Mouse (Mus musculus) hindbrain, embryonic 11.5 days (tissue): ENCODE data around the gene Gm13276. TPM values are rescaled to one million over a fixed set of nuclear protein-coding genes. Genes with fewer than 3 reads are reported as not detected.
"Not testable (repeated sequence)": the region's sequence is repeated elsewhere in the genome, so short reads cannot be mapped to it uniquely, and the experiment has no call there.

Experiments used
- ATAC-seq: fragments of 200-750 bp; cut with Nextera tagmentation; 2 replicates; pipeline ENCODE4 v1.8.0; 2017; ENCODE audit warnings: mild to moderate bottlenecking, moderate TSS enrichment, moderate library complexity; ENCODE audit not compliant: low FRiP score
- DNase-seq: peaks from one replicate; pipeline ENCODE4 v3.0.0-alpha.2; 2015; ENCODE audit warnings: low spot score
- H3K27ac ChIP-seq: fragments of 300-500 bp; sonication (generic); 2 replicates; pipeline ENCODE4 v1.5.1; 2014; ENCODE audit warnings: mild to moderate bottlenecking, low read depth, low read length
- H3K27me3 ChIP-seq: fragments of 300-500 bp; sonication (generic); 2 replicates; pipeline ENCODE4 v1.6.1; 2014; ENCODE audit warnings: mild to moderate bottlenecking, low read length, moderate library complexity, mixed read lengths; ENCODE audit not compliant: control insufficient read depth, insufficient read depth
- H3K36me3 ChIP-seq: fragments of 300-500 bp; sonication (generic); 2 replicates; pipeline ENCODE4 v1.6.1; 2014; ENCODE audit warnings: mild to moderate bottlenecking, low read length, moderate library complexity, mixed read lengths; ENCODE audit not compliant: control insufficient read depth, insufficient read depth
- H3K4me1 ChIP-seq: fragments of 300-500 bp; sonication (generic); replicated peaks from 2 replicates; pipeline ENCODE4 v1.6.1; 2014; ENCODE audit warnings: low read length, mixed read lengths; ENCODE audit not compliant: control insufficient read depth, insufficient read depth
- H3K4me2 ChIP-seq: fragments of 300-500 bp; sonication (generic); replicated peaks from 2 replicates; pipeline ENCODE4 v1.6.1; 2014; ENCODE audit warnings: mild to moderate bottlenecking, low read depth, low read length
- H3K4me3 ChIP-seq: fragments of 300-500 bp; sonication (generic); 2 replicates; pipeline ENCODE4 v1.5.1; 2014; ENCODE audit warnings: low read depth, low read length
- H3K9ac ChIP-seq: fragments of 300-500 bp; sonication (generic); 2 replicates; pipeline ENCODE4 v1.6.1; 2014; ENCODE audit warnings: low read depth, low read length
- H3K9me3 ChIP-seq: fragments of 300-500 bp; sonication (generic); 2 replicates; pipeline ENCODE4 v1.6.1; 2016; ENCODE audit warnings: low read length; ENCODE audit not compliant: control insufficient read depth
- WGBS: fragments of 180-500 bp; shearing (Covaris S2); extraction: QIAGEN DNeasy Blood & Tissue Kit; methylation state at CpG from one replicate; pipeline ENCODE4 v1.1.7; 2014; 5-methylcytosine and 5-hydroxymethylcytosine counted together
- polyA plus RNA-seq: library from polyadenylated mRNA; unstranded; fragments of >200 nt; fragmentation: Nextera tagmentation; extraction: Ambion mirVana; gene quantifications from 2 replicates; pipeline ENCODE4 v1.2.1, GENCODE M21; 2014

The Gm13276 gene
- polyA plus RNA-seq, 1 experiment from 2014 or later = not detected

GRCm38 (mm10) chr4:88830523-88830922 lies 45.0 kb downstream of the Gm13276 start:
- Histone ChIP-seq H3K9ac (no peak overlapping the region), H3K4me3 (no peak overlapping the region), H3K4me1 (no peaks in the 10 kb centered on the region), H3K27ac (no peak overlapping the region), H3K27me3 (no peaks in the 10 kb centered on the region), H3K9me3 (no peaks in the 10 kb centered on the region), H3K4me2 (no peak overlapping the region), H3K36me3 (no peaks in the 10 kb centered on the region)
- no peak for ATAC-seq
- peak; percentile 53 for DNase-seq
- 35% methylated on average over 4 of the region's 4 CpGs for WGBS

GRCm38 (mm10) chr4:88835225-88835624 lies 49.7 kb downstream of the Gm13276 start, which contains the start of gene Ifna5:
Gene Ifna5, plus strand, starts transcription at chr4:88835525.
- not testable (repeated sequence) for H3K9ac ChIP-seq, H3K36me3 ChIP-seq, H3K4me3 ChIP-seq, DNase-seq, H3K4me1 ChIP-seq, ATAC-seq, H3K27me3 ChIP-seq, H3K9me3 ChIP-seq, H3K4me2 ChIP-seq, H3K27ac ChIP-seq
- 93% methylated on average over 1 of the region's 1 CpGs for WGBS

Other genes with a start within 250 kb of the Gm13276 start
- not detected in 2 replicates for gene Ifna15, start 227.5 kb upstream of the Gm13276 start, polyA plus RNA-seq
- gene Ifna14, start 213.9 kb upstream of the Gm13276 start, polyA plus RNA-seq = not detected in 2 replicates
- gene Ifna9, start 193.3 kb upstream of the Gm13276 start, polyA plus RNA-seq = not detected in 2 replicates
- gene Ifna12, start 182.3 kb upstream of the Gm13276 start, polyA plus RNA-seq = not detected in 2 replicates
- gene C87499, start 151.3 kb upstream of the Gm13276 start, polyA plus RNA-seq = not detected in 2 replicates
- not detected in 2 replicates for gene Ifna13, start 141.2 kb upstream of the Gm13276 start, polyA plus RNA-seq
- gene Ifna16, start 108.8 kb upstream of the Gm13276 start, polyA plus RNA-seq = not detected in 2 replicates
- gene Ifna2, start 101.8 kb upstream of the Gm13276 start, polyA plus RNA-seq = not detected in 2 replicates
- gene Ifnab, start 94.3 kb upstream of the Gm13276 start, polyA plus RNA-seq = not detected in 2 replicates
- gene Gm26566, start 63.9 kb upstream of the Gm13276 start, polyA plus RNA-seq = 0.77 and 1.2 TPM in 2 replicates
- gene Klhl9, start 63.2 kb upstream of the Gm13276 start, polyA plus RNA-seq = 136 and 150 TPM in 2 replicates
- gene Gm13271, start 30.8 kb upstream of the Gm13276 start, polyA plus RNA-seq = not detected in 2 replicates
- 0.20 and 0.32 TPM in 2 replicates for gene Gm13283, start 25.6 kb upstream of the Gm13276 start, polyA plus RNA-seq
- not detected in 2 replicates for gene Gm13290, start 11.9 kb upstream of the Gm13276 start, polyA plus RNA-seq
- not detected in 2 replicates for gene Gm13289, start 8.8 kb upstream of the Gm13276 start, polyA plus RNA-seq
- gene Gm13272, start 5.9 kb upstream of the Gm13276 start, polyA plus RNA-seq = not detected in 2 replicates
- not detected in 2 replicates for gene Ifnz, start 3.6 kb upstream of the Gm13276 start, polyA plus RNA-seq
- not detected in 2 replicates for gene Gm13277, start 2.9 kb downstream of the Gm13276 start, polyA plus RNA-seq
- gene Gm13278, start 5.8 kb downstream of the Gm13276 start, polyA plus RNA-seq = not detected in 2 replicates
- gene Gm13275, start 8.8 kb downstream of the Gm13276 start, polyA plus RNA-seq = not detected in 2 replicates
- gene Gm13279, start 11.7 kb downstream of the Gm13276 start, polyA plus RNA-seq = not detected in 2 replicates
- gene Gm13285, start 14.0 kb downstream of the Gm13276 start, polyA plus RNA-seq = 0.40 and 0.82 TPM in 2 replicates
- gene Gm13287, start 17.5 kb downstream of the Gm13276 start, polyA plus RNA-seq = not detected in 2 replicates
- gene Gm13288, start 19.8 kb downstream of the Gm13276 start, polyA plus RNA-seq = not detected in 2 replicates
- not detected in 2 replicates for gene Ifna7, start 30.5 kb downstream of the Gm13276 start, polyA plus RNA-seq
- gene Ifna11, start 34.2 kb downstream of the Gm13276 start, polyA plus RNA-seq = not detected in 2 replicates
- not detected in 2 replicates for gene Ifna6, start 41.7 kb downstream of the Gm13276 start, polyA plus RNA-seq
- not detected in 2 replicates for gene Ifna5, start 49.8 kb downstream of the Gm13276 start, polyA plus RNA-seq
- gene Ifna4, start 56.2 kb downstream of the Gm13276 start, polyA plus RNA-seq = not detected in 2 replicates
- gene Ifna1, start 64.4 kb downstream of the Gm13276 start, polyA plus RNA-seq = not detected in 2 replicates
- gene Ifne, start 94.5 kb downstream of the Gm13276 start, polyA plus RNA-seq = not detected in 2 replicates